ENCODE assay signal across 13 mouse cellular contexts in genomic region chr9:35443618-35444511, GRCm38 (mm10). TPM values are rescaled to one million over a fixed set of nuclear protein-coding genes. Genes with fewer than 3 reads are reported as not detected.
A peak's percentile ranks its signal among the peaks of the same experiment; 100 is the strongest.
DNase-seq lines count a peak whose midpoint lies in the region; ATAC-seq and TF ChIP-seq lines count a peak whose summit lies in the region.
"Had no signal": no experiment of that assay in that cellular context is flagged by ENCODE, and none has a peak within 500 bp of the region (broad histone marks: within the 10 kb centered on the region; RNA-seq: fewer than 3 reads in every experiment).

No protein-coding gene starts in this region.

- no peak overlapping the region for H3K4me2 ChIP-seq in forebrain, embryonic 14.5 days (ENCODE audit: low read length)
- no peak overlapping the region for H3K4me2 ChIP-seq in forebrain, embryonic 12.5 days
- H3K4me2 ChIP-seq in stomach, embryonic 14.5 days (replicated peaks; ENCODE audit: low read depth, low read length): no peak overlapping the region
- no peak overlapping the region for H3K4me2 ChIP-seq in stomach, postnatal 0 days (replicated peaks; ENCODE audit: low read depth)
- H3K4me2 ChIP-seq: liver, embryonic 15.5 days had no signal

- peaks cover 6% of the 10 kb centered on the region; the same call in 1 of the 2 replicates for H3K36me3 ChIP-seq in forebrain, embryonic 14.5 days (ENCODE audit: control insufficient read depth, insufficient read depth, low read length)
- H3K36me3 ChIP-seq in forebrain, embryonic 12.5 days (replicated peaks): peaks cover 4% of the 10 kb centered on the region
- no peaks in the 10 kb centered on the region for H3K36me3 ChIP-seq in stomach, embryonic 14.5 days (ENCODE audit: control insufficient read depth, insufficient read depth, low read length)
- no peaks in the 10 kb centered on the region for H3K36me3 ChIP-seq in stomach, postnatal 0 days (ENCODE audit: control insufficient read depth, insufficient read depth, low read length)
- H3K36me3 ChIP-seq: liver, embryonic 15.5 days had no signal

- no peaks in the 10 kb centered on the region for H3K9me3 ChIP-seq in forebrain, embryonic 14.5 days (replicated peaks; ENCODE audit: control insufficient read depth, low read length)
- no peaks in the 10 kb centered on the region for H3K9me3 ChIP-seq in forebrain, embryonic 12.5 days
- no peaks in the 10 kb centered on the region for H3K9me3 ChIP-seq in stomach, embryonic 14.5 days (ENCODE audit: control insufficient read depth, low read depth, low read length)
- H3K9me3 ChIP-seq in stomach, postnatal 0 days (ENCODE audit: control insufficient read depth, low read length): no peaks in the 10 kb centered on the region
- H3K9me3 ChIP-seq: liver, embryonic 15.5 days had no signal

- no peak for TF ChIP-seq EP300 in stomach, postnatal 0 days (optimal IDR thresholded peaks at IDR 0.05)

- no peak overlapping the region for H3K4me3 ChIP-seq in forebrain, embryonic 14.5 days (ENCODE audit: low read depth, low read length)
- H3K4me3 ChIP-seq in forebrain, embryonic 12.5 days (replicated peaks): no peak overlapping the region
- H3K4me3 ChIP-seq in stomach, embryonic 14.5 days (ENCODE audit: low read depth, low read length): no peak overlapping the region
- H3K4me3 ChIP-seq in stomach, postnatal 0 days (ENCODE audit: low read depth, low read length): no peak overlapping the region
- H3K4me3 ChIP-seq: liver, embryonic 15.5 days; myocyte had no signal

- DNase-seq in forebrain, embryonic 14.5 days (ENCODE audit: low spot score): no peak
- no peak for DNase-seq in stomach, postnatal 0 days (ENCODE audit: low spot score)
- DNase-seq in forelimb bud, embryonic 11.5 days (ENCODE audit: low read depth, low spot score): peak; percentile 46
- DNase-seq in urinary bladder, adult 18-20 months (ENCODE audit: low spot score in 2 of 2): no peak
- DNase-seq in layer of hippocampus, adult 8-10 months (ENCODE audit: low spot score in 2 of 2): no peak
- DNase-seq: kidney, adult 11 months; right cerebral cortex, postnatal 14 days had no signal

- WGBS in forebrain, embryonic 14.5 days: 34% methylated on average over 13 of the region's 13 CpGs
- WGBS in forebrain, embryonic 12.5 days: 27% methylated on average over 13 of the region's 13 CpGs
- 67% methylated on average over 13 of the region's 13 CpGs for WGBS in stomach, embryonic 14.5 days
- 67% methylated on average over 13 of the region's 13 CpGs for WGBS in stomach, postnatal 0 days

- H3K27me3 ChIP-seq in forebrain, embryonic 14.5 days (replicated peaks; ENCODE audit: control insufficient read depth, insufficient read depth, low read length): no peaks in the 10 kb centered on the region
- peaks cover 17% of the 10 kb centered on the region for H3K27me3 ChIP-seq in forebrain, embryonic 12.5 days
- no peaks in the 10 kb centered on the region for H3K27me3 ChIP-seq in stomach, embryonic 14.5 days (ENCODE audit: control insufficient read depth, insufficient read depth, low read length)
- H3K27me3 ChIP-seq in stomach, postnatal 0 days (ENCODE audit: control insufficient read depth, insufficient read depth, low read length): no peaks in the 10 kb centered on the region
- H3K27me3 ChIP-seq: liver, embryonic 15.5 days had no signal

- ATAC-seq in forebrain, embryonic 14.5 days: 0 out of 2 replicates have a peak, but pooled peaks have one; percentile 10
- no peak for ATAC-seq in forebrain, embryonic 12.5 days (ENCODE audit: low FRiP score)
- peak; percentile 56; the same call in 1 of the 2 replicates for ATAC-seq in stomach, embryonic 14.5 days (ENCODE audit: insufficient number of reproducible peaks, insufficient read depth, low FRiP score, low read depth)
- ATAC-seq in stomach, postnatal 0 days (ENCODE audit: low FRiP score, low TSS enrichment): no peak
- ATAC-seq: activated CD4-positive, CD25-positive, alpha-beta regulatory T cell, adult 4 months had no signal

- peaks cover 23% of the 10 kb centered on the region for H3K4me1 ChIP-seq in forebrain, embryonic 14.5 days (ENCODE audit: control insufficient read depth, insufficient read depth, low read length)
- H3K4me1 ChIP-seq in forebrain, embryonic 12.5 days: peaks cover 30% of the 10 kb centered on the region
- H3K4me1 ChIP-seq in stomach, embryonic 14.5 days (ENCODE audit: control insufficient read depth, insufficient read depth, low read length): 0 out of 2 replicates have a peak, but pooled peaks cover 3% of the 10 kb centered on the region
- no peaks in the 10 kb centered on the region for H3K4me1 ChIP-seq in stomach, postnatal 0 days (replicated peaks; ENCODE audit: control insufficient read depth, insufficient read depth)
- H3K4me1 ChIP-seq: liver, embryonic 15.5 days had no signal

- no peak overlapping the region for H3K9ac ChIP-seq in forebrain, embryonic 14.5 days (ENCODE audit: low read length)
- no peak overlapping the region for H3K9ac ChIP-seq in forebrain, embryonic 12.5 days
- H3K9ac ChIP-seq in stomach, embryonic 14.5 days (replicated peaks; ENCODE audit: low read depth, low read length): no peak overlapping the region
- H3K9ac ChIP-seq in stomach, postnatal 0 days (ENCODE audit: low read length): no peak overlapping the region
- H3K9ac ChIP-seq: liver, embryonic 15.5 days had no signal

- no peak for TF ChIP-seq CTCF in stomach, postnatal 0 days (IDR thresholded peaks at IDR 0.05; ENCODE audit: low read depth)

- H3K27ac ChIP-seq in forebrain, embryonic 14.5 days (ENCODE audit: low read depth, low read length): no peak overlapping the region
- no peak overlapping the region for H3K27ac ChIP-seq in forebrain, embryonic 12.5 days
- H3K27ac ChIP-seq in stomach, embryonic 14.5 days (ENCODE audit: low read length): no peak overlapping the region
- no peak overlapping the region for H3K27ac ChIP-seq in stomach, postnatal 0 days (replicated peaks)
- H3K27ac ChIP-seq: liver, embryonic 15.5 days; macrophage had no signal

RNA-seq across cellular contexts. Expression of gene Cdon, which starts 22.9 kb away (rescaled TPM):
- 10.5 and 11.0 TPM in 2 replicates for polyA plus RNA-seq in forebrain, embryonic 14.5 days (2014; fragmentation: Nextera tagmentation; extraction: Ambion mirVana)
- 23.4 and 23.7 TPM in 2 replicates for polyA plus RNA-seq in forebrain, embryonic 12.5 days (2016; fragmentation: Nextera tagmentation; extraction: Ambion mirVana)
- polyA plus RNA-seq in stomach, embryonic 14.5 days (2014; fragmentation: Nextera tagmentation; extraction: Ambion mirVana): 12.7 and 13.8 TPM in 2 replicates
- polyA plus RNA-seq in stomach, postnatal 0 days (2015; fragmentation: Nextera tagmentation; extraction: Ambion mirVana): 2.5 and 2.7 TPM in 2 replicates
- total RNA-seq in layer of hippocampus, adult 8-10 months (2022): 10 to 100 TPM; 12.6 to 13.9 (median 13.9) TPM

Comparison
In these comparisons a context has a peak if more than half of its experiments do, and no peak if none do; other contexts are left out.
1. ATAC-seq: peak in forebrain, embryonic 14.5 days (single experiment) and stomach, embryonic 14.5 days (single experiment); none in forebrain, embryonic 12.5 days (single experiment) and stomach, postnatal 0 days (single experiment).